Mouse (Mus musculus) CH12.LX (cell line): ENCODE measurements around the gene Cacna2d2.

ENCODE experiments used
- CTCF ChIP-seq, 2 experiments: IDR thresholded peaks in 1 of 2; conservative IDR thresholded peaks in 1 of 2; 2 replicates each; pipeline ENCODE4 v1.5.1; 2011 to 2012; ENCODE audit warnings: low read depth in 2 of 2, low read length in 2 of 2, improper control_type of control experiment in 1 of 2, inconsistent platforms in 1 of 2, mild to moderate bottlenecking in 1 of 2, moderate library complexity in 1 of 2
- EP300 ChIP-seq: IDR thresholded peaks from 2 replicates; pipeline ENCODE4 v1.6.1; 2011; ENCODE audit warnings: low read length, improper control_type of control experiment
- ETS1 ChIP-seq: conservative IDR thresholded peaks from 2 replicates; pipeline ENCODE4 v1.6.1; 2012; ENCODE audit warnings: low read depth, mild to moderate bottlenecking, inconsistent platforms, low read length, improper control_type of control experiment, moderate library complexity
- MAX ChIP-seq: IDR thresholded peaks from 2 replicates; pipeline ENCODE4 v1.6.1; 2011; ENCODE audit warnings: low read length, improper control_type of control experiment
- MYC ChIP-seq: IDR thresholded peaks from 2 replicates; pipeline ENCODE4 v1.6.1; 2011; ENCODE audit warnings: low read depth, mild to moderate bottlenecking, improper control_type of control experiment, low read length
- POLR2A ChIP-seq: IDR thresholded peaks from 2 replicates; pipeline ENCODE4 v1.6.1; 2011; ENCODE audit warnings: low read depth, mild to moderate bottlenecking, improper control_type of control experiment, low read length
- SMC3 ChIP-seq: IDR thresholded peaks from 2 replicates; pipeline ENCODE4 v1.6.1; 2011; ENCODE audit warnings: low read depth, low read length, improper control_type of control experiment
- TBP ChIP-seq: conservative IDR thresholded peaks from 2 replicates; pipeline ENCODE4 v1.6.1; 2011; ENCODE audit warnings: low read depth, low read length, improper control_type of control experiment
- ZKSCAN1 ChIP-seq: IDR thresholded peaks from 2 replicates; pipeline ENCODE4 v1.6.1; 2012; ENCODE audit warnings: low read depth, inconsistent platforms, low read length, improper control_type of control experiment, borderline replicate concordance
- ZMIZ1 ChIP-seq: IDR thresholded peaks from 2 replicates; pipeline ENCODE4 v1.6.1; 2012; ENCODE audit warnings: low read depth, mild to moderate bottlenecking, inconsistent platforms, low read length, improper control_type of control experiment

DNA sequence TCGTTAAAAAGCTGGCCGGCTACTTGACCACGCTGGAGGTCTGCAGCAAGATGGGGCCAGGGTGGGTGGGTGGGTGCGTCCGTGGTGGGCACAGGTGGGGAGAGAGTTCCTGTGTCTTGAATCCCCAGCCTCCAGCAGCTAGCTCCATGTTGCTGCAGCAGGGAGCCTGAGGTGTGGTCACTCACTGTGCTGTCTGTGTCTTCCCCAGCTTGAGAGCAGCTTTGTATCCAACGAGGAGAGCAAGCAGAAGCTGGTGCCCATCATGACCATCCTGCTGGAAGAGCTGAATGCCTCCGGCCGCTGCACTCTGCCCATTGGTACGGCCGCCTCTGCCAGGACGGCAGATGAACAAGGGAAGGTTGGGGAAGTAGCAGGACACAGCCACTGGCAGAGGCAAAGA is 143.9 kb downstream of the Cacna2d2 start:
- TF ChIP-seq MAX (no peak), CTCF (conservative IDR thresholded peaks at IDR 0.05 in 1 of 2, IDR thresholded peaks at IDR 0.05 in 1 of 2; ENCODE audit: low read depth in 2 of 2, low read length in 2 of 2) (no peak), ZMIZ1 (no peak), EP300 (no peak), POLR2A (no peak), ZKSCAN1 (no peak), ETS1 (no peak), TBP (no peak), MYC (no peak), SMC3 (no peak)
